Mouse (Mus musculus): ENCODE results near the gene Gm20823.
"Not testable (repeated sequence)": the region's sequence is repeated elsewhere in the genome, so short reads cannot be mapped to it uniquely, and the experiment has no call there.

Gene Gm20823

DNA sequence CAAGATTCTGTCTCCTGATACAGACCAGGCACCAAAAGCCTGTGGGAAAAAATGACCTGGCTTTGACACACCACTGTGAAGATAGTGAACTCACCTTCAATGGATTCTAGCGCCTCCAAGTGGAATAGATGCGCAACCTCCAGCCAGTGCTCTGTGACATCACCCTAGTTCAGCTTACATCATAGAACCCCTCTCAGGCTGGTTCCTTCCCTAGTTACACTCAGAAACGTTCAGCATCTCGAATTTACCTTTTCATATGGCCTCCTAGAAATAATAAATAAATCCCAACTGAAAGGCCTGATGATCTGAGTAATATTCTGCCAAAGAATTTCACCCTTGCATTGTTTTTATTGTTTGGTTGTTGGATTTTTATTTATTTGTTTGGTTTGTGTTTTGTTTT is at the start of gene Gm20823:
Gm20823 (minus strand) TSS at position 101 of the 400 bp plus-strand sequence.
- in situ Hi-C loops (cut with MboI, MseI), result not testable (repeated sequence)
